Mouse (Mus musculus): ENCODE data around the gene Brinp3.

Gene Brinp3

DNA sequence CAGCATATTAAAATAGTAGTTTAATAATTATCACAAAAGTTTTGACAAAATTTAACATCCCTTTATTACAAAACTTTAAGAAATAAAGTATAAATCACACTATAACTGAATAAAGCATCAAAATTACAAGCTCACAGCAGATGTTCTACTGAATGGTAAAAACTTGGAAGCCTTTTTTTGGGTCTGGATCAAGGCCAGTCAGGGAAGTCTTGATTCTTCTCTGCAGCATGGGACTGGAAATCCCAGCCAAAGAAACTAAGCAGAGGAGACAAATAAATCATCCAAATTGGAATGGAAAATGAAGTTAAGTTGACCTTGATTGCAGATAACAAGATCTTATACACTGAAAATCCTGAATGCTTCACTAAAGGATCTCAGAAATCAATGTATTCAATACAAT lies 298.3 kb downstream of the Brinp3 start:
- no peak for DNase-seq (ENCODE audit: low spot score in 2 of 2)

DNA sequence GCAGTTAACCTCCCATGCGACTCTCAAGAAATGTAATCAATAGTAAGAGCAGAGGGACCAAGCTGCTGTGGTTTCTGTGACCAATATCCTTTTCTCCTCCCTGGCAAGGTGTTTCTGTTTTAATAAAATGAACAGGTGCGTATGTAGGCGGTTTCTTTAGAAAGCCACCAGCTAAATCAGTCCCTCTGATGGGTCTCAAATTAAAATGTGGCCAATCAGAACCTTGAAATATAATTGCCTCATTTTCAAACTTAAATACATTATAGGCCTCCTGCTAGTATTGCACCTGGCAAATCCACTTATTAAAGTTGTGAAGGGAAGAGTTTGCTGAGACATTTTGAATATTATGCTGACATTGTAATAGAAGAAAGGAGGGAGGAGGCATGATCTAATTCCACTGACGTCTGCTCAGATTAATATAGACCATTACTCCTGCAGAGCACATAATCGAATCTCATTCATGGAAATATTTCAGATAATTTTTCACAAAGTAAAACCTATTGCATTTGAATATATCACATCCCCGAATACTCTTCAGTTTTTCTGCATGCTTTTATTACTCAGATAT lies 305.5 kb downstream of the Brinp3 start:
- no peak for DNase-seq (ENCODE audit: low spot score in 2 of 2)

DNA sequence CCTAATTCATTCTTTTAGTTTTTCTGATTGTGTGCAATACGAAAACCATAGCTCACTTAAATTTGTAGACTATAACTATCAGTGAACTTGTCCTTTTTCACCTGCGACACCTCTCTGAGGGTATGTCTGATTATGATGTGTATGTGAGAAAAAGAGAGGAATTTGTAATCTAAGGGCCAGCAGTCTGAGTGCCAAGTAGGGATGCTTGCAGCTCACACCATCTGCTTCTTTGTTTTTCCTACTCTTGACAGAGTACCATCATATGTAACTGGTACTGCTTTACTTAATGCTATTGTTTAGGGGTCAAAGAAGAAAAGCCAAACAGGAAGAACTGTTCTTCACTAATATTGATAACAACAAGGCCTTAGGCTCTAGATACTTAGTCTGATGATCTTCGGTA lies 307.3 kb downstream of the Brinp3 start:
- DNase-seq (ENCODE audit: low spot score in 2 of 2), result no peak

DNA sequence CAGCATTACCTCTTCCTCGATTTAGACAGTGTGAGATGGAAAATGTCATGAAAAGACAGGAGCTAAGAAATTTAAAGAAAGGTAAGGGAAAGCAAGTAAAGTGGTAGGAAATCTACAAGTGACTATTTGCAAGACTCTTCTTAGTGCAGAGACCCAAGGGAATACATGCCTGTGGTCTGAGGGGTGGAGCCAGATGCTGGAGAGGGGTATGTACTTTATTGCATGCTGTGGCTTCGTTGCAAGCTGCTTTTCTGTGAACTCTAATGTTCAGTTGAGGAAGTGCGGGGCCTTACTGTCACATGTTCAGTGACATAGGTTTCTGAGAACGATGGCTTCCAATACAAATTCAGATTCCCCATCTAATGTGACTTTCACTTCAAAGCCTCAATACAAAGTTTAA lies 313.2 kb downstream of the Brinp3 start:
- DNase-seq (ENCODE audit: low spot score in 2 of 2), result no peak

DNA sequence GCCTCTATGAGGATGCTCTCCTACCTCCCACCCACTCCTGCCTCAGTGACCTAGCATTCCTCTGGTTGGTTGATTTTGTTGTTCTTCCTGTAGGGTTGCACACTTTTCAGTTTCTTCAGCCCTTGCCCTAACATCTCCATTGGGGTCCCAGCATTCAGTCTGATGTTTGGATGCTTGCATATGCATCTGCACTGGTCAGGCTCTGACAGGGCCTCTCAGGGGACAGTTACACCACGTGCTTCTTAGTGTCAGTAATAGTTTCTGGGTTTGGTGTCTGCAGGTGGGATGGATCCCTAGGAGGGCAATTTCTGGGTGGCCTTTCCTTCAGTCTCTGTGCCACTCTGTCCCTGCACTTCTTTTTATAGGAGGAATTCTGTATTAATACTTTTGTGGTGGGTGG lies 339.3 kb downstream of the Brinp3 start:
- no peak for DNase-seq (ENCODE audit: low spot score in 2 of 2)

DNA sequence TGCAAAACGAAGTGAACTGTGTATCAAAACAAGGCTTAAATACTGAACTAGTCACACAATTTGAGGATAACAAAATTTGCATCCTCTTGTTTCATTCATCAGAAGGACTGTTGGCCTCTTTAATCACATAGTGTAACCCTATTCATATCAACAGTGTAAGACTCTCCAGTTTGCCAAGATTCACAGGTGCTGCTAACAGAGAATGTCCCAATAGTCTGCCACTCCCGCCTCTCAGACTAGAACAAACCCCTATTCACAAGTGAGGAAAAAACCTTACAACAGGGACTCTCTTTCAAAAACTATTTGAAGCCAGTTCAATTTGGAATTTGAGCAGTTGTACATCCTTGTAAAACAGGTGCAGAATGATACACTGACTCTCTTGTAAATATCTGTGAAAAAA lies 349.5 kb downstream of the Brinp3 start:
- no peak for DNase-seq (ENCODE audit: low spot score in 2 of 2)

DNA sequence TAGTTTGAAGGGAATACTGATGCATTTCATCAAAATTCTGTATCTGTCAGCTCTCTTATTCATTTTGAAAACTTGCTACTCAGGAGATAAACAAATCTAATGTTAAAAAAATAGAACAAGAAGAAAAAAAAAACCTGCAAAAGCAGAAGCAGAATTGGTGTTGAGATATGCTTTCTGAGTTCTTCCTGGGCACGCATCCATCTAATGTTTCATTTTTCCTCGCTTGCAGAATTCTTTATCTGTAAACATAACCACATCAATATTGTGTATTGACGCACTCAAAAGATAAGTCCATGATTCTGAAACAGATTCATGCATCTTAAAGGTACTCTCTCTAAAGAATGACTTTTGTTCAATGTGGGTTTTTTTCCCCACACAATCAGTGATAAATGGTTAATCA lies 354.3 kb downstream of the Brinp3 start:
- no peak for DNase-seq (ENCODE audit: low spot score in 2 of 2)

DNA sequence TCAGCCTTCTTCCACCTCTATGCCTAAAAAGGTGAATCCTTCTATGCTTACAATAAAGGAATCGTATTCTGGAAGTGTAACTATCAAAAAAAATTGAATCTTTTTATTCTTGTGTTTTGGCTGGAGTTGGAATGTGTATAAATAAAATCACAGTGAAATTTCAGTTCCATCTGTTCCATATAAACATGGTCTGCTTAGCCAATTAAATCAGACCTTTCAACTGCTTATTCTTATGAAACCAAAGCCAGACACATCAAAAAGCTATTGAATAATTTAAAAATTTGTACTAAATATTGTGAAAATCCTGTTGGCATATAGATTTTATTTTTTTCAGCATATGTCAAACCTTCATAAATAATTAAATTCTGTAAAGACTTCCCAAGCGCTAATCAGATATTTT lies 355.6 kb downstream of the Brinp3 start:
- DNase-seq (ENCODE audit: low spot score in 2 of 2), result no peak

DNA sequence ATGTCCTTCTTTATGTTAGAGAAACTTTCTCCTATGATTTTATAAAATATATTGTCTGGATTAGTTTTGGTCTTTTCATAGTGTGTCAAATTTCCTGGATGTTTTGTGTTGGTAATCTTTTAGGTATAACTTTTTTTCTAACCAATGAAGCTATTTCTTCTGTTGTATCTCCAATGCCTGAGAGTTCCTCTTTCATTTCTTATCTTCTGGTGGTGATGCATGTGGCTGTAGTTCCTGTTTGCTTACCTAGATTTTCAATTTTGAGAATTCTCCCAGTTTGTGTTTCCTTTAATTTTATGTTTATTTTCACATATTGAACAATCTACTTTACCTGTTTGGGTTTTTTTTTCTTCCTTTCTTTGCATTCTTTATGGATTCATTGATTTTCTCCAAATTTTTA lies 404.1 kb downstream of the Brinp3 start:
- no peak for DNase-seq (ENCODE audit: low spot score in 2 of 2)

DNA sequence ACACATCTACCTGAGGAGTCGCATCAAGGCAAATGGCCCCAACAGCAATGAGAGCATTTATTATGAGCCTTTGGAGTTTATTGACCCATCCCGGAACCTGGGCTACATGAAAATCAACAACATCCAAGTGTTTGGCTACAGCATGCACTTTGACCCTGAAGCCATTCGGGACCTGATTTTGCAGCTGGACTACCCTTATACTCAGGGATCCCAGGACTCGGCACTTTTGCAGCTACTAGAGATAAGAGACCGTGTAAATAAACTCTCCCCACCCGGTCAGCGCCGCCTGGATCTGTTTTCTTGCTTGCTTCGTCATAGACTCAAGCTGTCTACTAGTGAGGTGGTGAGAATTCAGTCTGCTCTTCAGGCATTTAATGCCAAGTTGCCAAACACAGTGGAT lies 407.1 kb downstream of the Brinp3 start:
- peak in 1 of 2 experiments; percentile 55 for DNase-seq (ENCODE audit: low spot score in 2 of 2)

DNA sequence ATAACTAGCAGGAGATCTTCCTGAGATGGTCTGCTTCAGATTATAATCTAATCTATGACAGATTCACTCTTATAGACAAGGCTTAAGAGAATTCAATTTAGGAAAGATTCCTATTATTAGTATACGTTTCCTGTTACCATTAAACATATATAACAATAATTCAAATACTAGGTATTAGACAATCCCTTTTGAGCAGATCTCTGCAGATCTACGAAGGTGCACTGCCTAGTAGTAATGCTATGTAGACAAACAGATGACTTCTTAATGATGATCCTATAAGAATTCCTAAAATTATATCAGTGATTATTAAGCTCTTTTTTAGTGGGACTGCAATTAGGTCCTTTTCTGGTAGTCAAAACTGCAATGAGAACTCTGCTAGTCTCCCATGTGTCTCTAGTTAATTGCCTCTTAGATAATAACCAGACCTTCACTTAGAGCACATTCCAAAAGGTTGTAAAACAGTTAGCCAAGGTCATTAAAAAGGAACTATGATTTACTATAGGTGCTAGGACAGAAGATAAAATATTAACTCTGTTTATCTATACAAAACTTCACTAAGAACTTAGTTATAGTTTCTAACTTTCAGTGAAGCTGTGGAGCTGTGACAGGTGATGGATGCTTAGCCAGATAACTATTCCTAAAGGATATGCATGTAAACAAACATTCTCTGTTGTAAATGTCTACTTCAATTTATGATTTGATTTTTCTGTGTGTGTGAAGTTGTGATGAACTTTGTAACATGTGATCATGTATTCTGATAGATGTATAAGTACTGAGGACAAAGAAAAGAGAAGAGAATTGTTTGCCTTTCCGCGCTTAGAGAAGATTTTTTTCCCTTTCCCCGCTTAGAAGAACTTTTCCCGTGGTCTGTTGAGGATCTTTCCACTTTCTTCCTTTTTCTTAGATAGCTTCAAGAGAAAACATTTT lies 445.2 kb downstream of the Brinp3 start:
- no peak for DNase-seq (ENCODE audit: low spot score in 2 of 2)

Data from spleen, postnatal 4 days (tissue).